Mouse (Mus musculus) heart, adult 2 months (tissue): ENCODE data around the gene Rgl2.

ENCODE experiments used
- CTCF ChIP-seq: fragments of 200-600 bp; IDR thresholded peaks from 2 replicates; pipeline ENCODE4 v1.8.1; 2022; ENCODE audit warnings: antibody characterized with exemption, mild to moderate bottlenecking, moderate library complexity
- POLR2A ChIP-seq: fragments of 200-500 bp; IDR thresholded peaks from 2 replicates; pipeline ENCODE4 v1.6.1; 2011; ENCODE audit warnings: mild to moderate bottlenecking, low read depth, low read length, control low read depth; ENCODE audit not compliant: insufficient read depth

- TF ChIP-seq POLR2A: no peak
- TF ChIP-seq CTCF: no peak
Measured at GRCm38 (mm10) chr17:33969394-33969793, 40.1 kb downstream of the Rgl2 start.
